Comparison of ENCODE assay signal across 10 mouse cellular contexts in genomic region chr13:8888603-8889002, GRCm38 (mm10). TPM values are rescaled to one million over a fixed set of nuclear protein-coding genes. Genes with fewer than 3 reads are reported as not detected.
DNase-seq lines count a peak whose midpoint lies in the region; ATAC-seq and TF ChIP-seq lines count a peak whose summit lies in the region.
"Had no signal": no experiment of that assay in that cellular context is flagged by ENCODE, and none has a peak within 500 bp of the region (broad histone marks: within the 10 kb centered on the region; RNA-seq: fewer than 3 reads in every experiment).

No protein-coding gene starts in this region.

- TF ChIP-seq POLR2A in spleen, adult 2 months (IDR thresholded peaks at IDR 0.05; ENCODE audit: low read depth, low read length), result no peak
- TF ChIP-seq POLR2A in cortical plate, adult 2 months (IDR thresholded peaks at IDR 0.05; ENCODE audit: extremely low read depth, insufficient read depth, low read length), result no peak

- no peak for ATAC-seq in heart, postnatal 0 days (ENCODE audit: insufficient read depth, low read depth)
- no peak for ATAC-seq in granulocyte monocyte progenitor cell, adult 5-6 weeks (replicated peaks; ENCODE audit: poor library complexity, severe bottlenecking)

- intact Hi-C loops in heart, postnatal 25 days (cut with DNase I), result loop anchor here (10.0 kb wide), 2 partner anchors 106 to 206 kb away; partner anchors contain the start of genes Gtpbp4 and Larp4b

- TF ChIP-seq EP300 in heart, postnatal 0 days (IDR thresholded peaks at IDR 0.05; ENCODE audit: low read depth), result no peak

- H3K27me3 ChIP-seq in heart, postnatal 0 days (ENCODE audit: control insufficient read depth, insufficient read depth, low read length), result no peaks in the 10 kb centered on the region
- no peaks in the 10 kb centered on the region for H3K27me3 ChIP-seq in spleen, adult 2 months (ENCODE audit: control insufficient read depth, insufficient read depth, low read length)
- H3K27me3 ChIP-seq: neural tube, embryonic 12.5 days had no signal

- no peak overlapping the region for H3K27ac ChIP-seq in heart, postnatal 0 days (ENCODE audit: low read depth)
- H3K27ac ChIP-seq in spleen, adult 2 months (ENCODE audit: insufficient read depth, low read length), result no peak overlapping the region
- no peak overlapping the region for H3K27ac ChIP-seq in cortical plate, adult 2 months (ENCODE audit: insufficient read depth, low read length)
- H3K27ac ChIP-seq: neural tube, embryonic 12.5 days had no signal

- no peak overlapping the region for H3K4me2 ChIP-seq in heart, postnatal 0 days (ENCODE audit: low read depth, low read length)
- H3K4me2 ChIP-seq: neural tube, embryonic 12.5 days had no signal

- 100% methylated on average over 1 of the region's 1 CpGs for WGBS in heart, postnatal 0 days
- 98% methylated on average over 1 of the region's 1 CpGs for WGBS in spleen, adult 2 months

- H3K9ac ChIP-seq in heart, postnatal 0 days (replicated peaks; ENCODE audit: low read depth, low read length), result no peak overlapping the region
- H3K9ac ChIP-seq: neural tube, embryonic 12.5 days had no signal

- H3K36me3 ChIP-seq in heart, postnatal 0 days (replicated peaks; ENCODE audit: control insufficient read depth, insufficient read depth, low read length), result peaks cover 15% of the 10 kb centered on the region
- H3K36me3 ChIP-seq in spleen, adult 2 months (ENCODE audit: control insufficient read depth, insufficient read depth, low read length), result peaks cover 2% of the 10 kb centered on the region

- TF ChIP-seq CTCF in heart, postnatal 0 days (IDR thresholded peaks at IDR 0.05; ENCODE audit: low read depth), result peak; percentile 26; the same call in 1 of the 2 replicates
- no peak for TF ChIP-seq CTCF in spleen, adult 2 months (IDR thresholded peaks at IDR 0.05; ENCODE audit: extremely low read depth, insufficient read depth, insufficient read length, insufficient replicate concordance)
- TF ChIP-seq CTCF in cortical plate, adult 2 months (IDR thresholded peaks at IDR 0.05; ENCODE audit: extremely low read depth, insufficient read depth, low read length), result peak; percentile 14; the same call in 1 of the 2 replicates

- no peak overlapping the region for H3K4me3 ChIP-seq in heart, postnatal 0 days (ENCODE audit: low read depth, low read length)
- no peak overlapping the region for H3K4me3 ChIP-seq in spleen, adult 2 months (ENCODE audit: extremely low read depth, insufficient read depth, insufficient read length)
- H3K4me3 ChIP-seq in cortical plate, adult 2 months (ENCODE audit: insufficient read depth, low read length), result no peak overlapping the region
- H3K4me3 ChIP-seq: neural tube, embryonic 12.5 days had no signal

- 0 out of 2 replicates have a peak, but pooled peaks cover 3% of the 10 kb centered on the region for H3K4me1 ChIP-seq in heart, postnatal 0 days (ENCODE audit: control insufficient read depth, insufficient read depth)
- no peaks in the 10 kb centered on the region for H3K4me1 ChIP-seq in spleen, adult 2 months (ENCODE audit: control insufficient read depth, insufficient read depth, insufficient read length)
- H3K4me1 ChIP-seq in cortical plate, adult 2 months (ENCODE audit: control insufficient read depth, insufficient read depth, low read length), result no peaks in the 10 kb centered on the region

- H3K9me3 ChIP-seq in heart, postnatal 0 days (replicated peaks; ENCODE audit: control insufficient read depth, low read length), result no peaks in the 10 kb centered on the region
- H3K9me3 ChIP-seq: neural tube, embryonic 12.5 days had no signal

- no peak for DNase-seq in heart, postnatal 0 days (ENCODE audit: low spot score)
- no peak for DNase-seq in heart, postnatal 25 days (ENCODE audit: low spot score)
- DNase-seq in spleen, adult 2 months (ENCODE audit: low read depth in 1 of 2, low spot score in 2 of 2), result peak; percentile 14 to 29
- no peak for DNase-seq in spleen, adult 18-20 months
- peak; percentile 60 for DNase-seq in thymus, postnatal 14 days
- no peak for DNase-seq in left cerebral cortex, adult 9 months (ENCODE audit: low spot score in 2 of 2)
- DNase-seq: layer of hippocampus, postnatal 36 days had no signal

RNA-seq across cellular contexts. Expression of gene Idi1, which starts 3.3 kb away (rescaled TPM):
- total RNA-seq in heart, postnatal 0 days (2014; rRNA removed; ENCODE audit: low replicate concordance), result 21.0 and 31.7 TPM in 2 replicates
- 27.8 and 29.0 TPM in 2 replicates for polyA plus RNA-seq in heart, postnatal 0 days (2015; fragmentation: Nextera tagmentation; extraction: Ambion mirVana)
- total RNA-seq in heart, postnatal 25 days (2021), result 1 to 10 TPM; 5.6 to 6.4 TPM
- 3.5 and 4.3 TPM in 2 replicates for polyA plus RNA-seq in spleen, adult 2 months (2012; rRNA removed)
- 43.0 and 48.3 TPM in 2 replicates for polyA plus RNA-seq in cortical plate, adult 2 months (2012; rRNA removed)
- 25.0 and 26.1 TPM in 2 replicates for total RNA-seq in granulocyte monocyte progenitor cell, adult 5-6 weeks (2014; fragmentation: Nextera tagmentation)
- 19.6 and 31.5 TPM in 2 replicates for total RNA-seq in granulocyte monocyte progenitor cell, adult 5-6 weeks (2017)

RNA-seq across cellular contexts. Expression of gene Wdr37, which starts 16.9 kb away (rescaled TPM):
- 16.3 and 24.2 TPM in 2 replicates for total RNA-seq in heart, postnatal 0 days (2014; rRNA removed; ENCODE audit: low replicate concordance)
- polyA plus RNA-seq in heart, postnatal 0 days (2015; fragmentation: Nextera tagmentation; extraction: Ambion mirVana), result 14.7 and 15.7 TPM in 2 replicates
- total RNA-seq in heart, postnatal 25 days (2021), result 10 to 100 TPM; 28.9 to 35.2 TPM
- polyA plus RNA-seq in spleen, adult 2 months (2012; rRNA removed), result 11.3 and 18.5 TPM in 2 replicates
- 41.3 and 47.5 TPM in 2 replicates for polyA plus RNA-seq in cortical plate, adult 2 months (2012; rRNA removed)
- 23.9 and 28.5 TPM in 2 replicates for total RNA-seq in granulocyte monocyte progenitor cell, adult 5-6 weeks (2014; fragmentation: Nextera tagmentation)
- total RNA-seq in granulocyte monocyte progenitor cell, adult 5-6 weeks (2017), result 18.9 and 20.7 TPM in 2 replicates

RNA-seq across cellular contexts. Expression of gene Gm9745, which starts 59.4 kb away (rescaled TPM):
- total RNA-seq in heart, postnatal 0 days (2014; rRNA removed; ENCODE audit: low replicate concordance), result not detected in 2 replicates
- not detected in 2 replicates for polyA plus RNA-seq in heart, postnatal 0 days (2015; fragmentation: Nextera tagmentation; extraction: Ambion mirVana)
- total RNA-seq in heart, postnatal 25 days (2021), result not detected
- polyA plus RNA-seq in spleen, adult 2 months (2012; rRNA removed), result not detected in 2 replicates
- polyA plus RNA-seq in cortical plate, adult 2 months (2012; rRNA removed), result not detected in 2 replicates
- total RNA-seq in granulocyte monocyte progenitor cell, adult 5-6 weeks (2014; fragmentation: Nextera tagmentation), result not detected in 2 replicates
- not detected in 2 replicates for total RNA-seq in granulocyte monocyte progenitor cell, adult 5-6 weeks (2017)
- total RNA-seq: layer of hippocampus, postnatal 36 days had no signal
- polyA plus RNA-seq: neural tube, embryonic 12.5 days had no signal

Comparison
In these comparisons a context has a peak if more than half of its experiments do, and no peak if none do; other contexts are left out.
1. DNase-seq: peak in spleen, adult 2 months (2 of 2) and thymus, postnatal 14 days (single experiment); none in heart, postnatal 0 days (single experiment), heart, postnatal 25 days (single experiment), spleen, adult 18-20 months (0 of 2) and left cerebral cortex, adult 9 months (0 of 2).